Mouse (Mus musculus) cerebellum, postnatal 25 days (tissue): ENCODE measurements at regions not wholly inside any gene's neighbourhood (a gene's known extent, or its start where the extent isn't known, plus 50 kb on each side); places are given as distances from the start of the nearest gene placed in this dataset.
"Not testable (repeated sequence)": the region's sequence is repeated elsewhere in the genome, so short reads cannot be mapped to it uniquely, and the experiment has no call there.

ENCODE experiments used
- DNase-seq, 2 experiments: peaks; one replicate each; pipeline ENCODE4 v3.0.0; 2021; ENCODE audit warnings: mixed read lengths in 2 of 2

DNA sequence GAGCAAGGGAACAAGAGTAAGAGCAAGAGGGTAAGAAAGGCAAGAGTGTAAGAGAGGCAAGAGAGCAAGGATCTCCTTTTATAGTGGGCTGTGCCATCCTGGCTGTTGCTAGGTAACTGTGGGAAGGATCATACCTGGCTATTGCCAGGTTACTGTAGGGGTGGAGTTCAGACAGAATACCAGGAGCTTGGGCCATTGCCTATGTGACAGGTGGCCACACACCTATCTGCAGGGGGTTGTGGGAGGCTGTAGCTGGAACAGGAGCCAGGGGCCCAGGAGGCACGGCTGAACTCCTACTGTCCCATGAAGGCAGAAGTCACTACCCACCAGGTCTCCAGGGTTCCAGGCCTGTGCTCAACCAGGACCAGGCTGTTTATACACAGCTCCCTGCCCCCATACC lies 1149.0 kb downstream of the 9330182O14Rik start:
- peak; percentile 78 to 80 for DNase-seq

DNA sequence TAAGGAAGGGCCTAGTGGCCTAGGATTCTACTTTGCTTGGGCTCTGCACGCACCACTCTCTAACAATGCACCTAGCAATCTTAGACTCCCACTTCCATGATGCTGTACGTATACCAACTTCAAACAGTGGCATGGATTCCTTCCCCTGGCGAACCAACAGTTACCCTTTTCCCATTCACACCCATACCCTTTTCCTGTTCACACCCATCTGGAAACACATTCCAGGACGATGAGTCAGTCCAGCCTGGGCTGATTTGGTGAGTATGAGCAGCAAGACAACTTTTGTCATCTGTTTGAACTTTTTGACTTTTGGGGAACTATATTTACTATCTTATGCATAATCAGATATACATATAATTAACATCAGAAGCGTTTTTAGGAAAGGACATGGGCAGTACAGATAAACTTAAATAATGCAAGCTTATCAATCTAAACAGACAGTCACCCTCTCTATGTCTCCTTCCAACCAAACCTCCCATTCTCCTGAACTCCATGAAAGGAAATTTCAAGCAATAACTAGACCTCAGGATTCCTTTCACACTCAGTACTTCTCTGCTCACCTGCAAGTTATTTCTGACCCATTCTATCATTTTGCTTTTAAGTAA lies 1152.7 kb downstream of the 9330182O14Rik start:
- DNase-seq: no peak

DNA sequence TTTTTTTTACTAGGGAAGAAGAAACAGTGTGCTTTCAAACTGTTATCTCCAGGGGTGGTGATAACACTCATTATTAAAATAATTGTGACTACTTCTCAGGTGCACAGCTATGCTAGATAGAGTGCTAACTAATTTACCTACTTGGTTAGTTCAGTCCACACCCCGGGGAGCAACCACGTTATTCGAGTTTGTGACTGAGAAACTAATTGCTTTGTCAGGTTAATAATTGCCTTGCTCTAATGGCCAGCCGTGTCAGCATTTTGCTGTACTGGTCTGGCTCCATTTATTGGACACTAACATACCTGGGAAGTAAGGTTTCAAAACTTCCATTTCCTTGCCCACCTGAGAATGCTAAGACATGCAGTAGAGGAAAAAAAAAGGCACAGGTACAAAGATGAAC lies 1163.3 kb downstream of the 9330182O14Rik start:
- DNase-seq: no peak

DNA sequence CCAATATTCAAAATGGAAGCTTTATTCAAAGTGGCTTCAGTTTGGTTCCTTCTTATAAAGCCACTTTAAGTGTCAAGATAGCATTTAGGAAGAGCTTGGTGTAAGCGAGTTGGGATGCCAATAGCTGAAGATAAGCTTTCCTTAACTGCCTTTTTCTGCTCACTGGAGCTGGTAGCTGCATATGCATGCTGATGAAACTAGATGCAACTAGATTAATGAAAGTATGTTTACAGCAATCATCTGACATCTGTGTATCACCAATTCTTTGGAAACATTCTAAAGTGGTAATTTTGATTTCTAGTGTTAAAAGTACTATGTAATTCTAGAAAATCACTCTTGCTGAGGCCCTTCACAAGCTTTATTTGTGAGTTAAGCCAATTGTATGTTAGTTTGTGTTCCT lies 1172.5 kb downstream of the 9330182O14Rik start:
- DNase-seq: no peak

DNA sequence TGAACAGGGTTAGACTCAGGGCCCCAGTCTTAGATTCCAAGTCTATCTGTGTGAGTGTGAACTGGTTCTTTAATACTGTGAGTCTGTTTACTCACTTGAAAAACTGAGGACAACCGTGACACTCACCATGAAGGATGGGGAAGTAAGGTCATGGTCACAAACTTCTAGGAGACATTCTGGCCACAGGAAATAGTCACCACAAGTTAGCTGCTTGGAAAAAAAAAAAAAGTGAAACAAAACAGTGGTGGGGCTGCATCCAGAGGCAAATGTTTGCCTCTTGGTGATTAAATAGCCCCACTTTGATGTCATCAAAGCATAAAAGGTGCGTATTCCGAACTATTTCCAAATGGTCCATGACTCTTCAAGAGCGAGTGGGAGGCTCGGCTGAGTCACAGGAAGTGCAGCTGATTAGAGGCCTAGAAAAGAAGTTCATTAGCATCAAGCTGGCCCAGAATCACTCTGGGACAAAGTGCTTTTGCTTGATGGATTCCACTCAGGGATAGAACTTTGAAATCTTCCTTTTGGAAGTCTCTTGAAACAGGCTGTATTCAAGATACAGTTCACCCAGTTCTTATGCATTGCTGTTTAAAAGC lies 1177.7 kb downstream of the 9330182O14Rik start:
- DNase-seq: no peak

DNA sequence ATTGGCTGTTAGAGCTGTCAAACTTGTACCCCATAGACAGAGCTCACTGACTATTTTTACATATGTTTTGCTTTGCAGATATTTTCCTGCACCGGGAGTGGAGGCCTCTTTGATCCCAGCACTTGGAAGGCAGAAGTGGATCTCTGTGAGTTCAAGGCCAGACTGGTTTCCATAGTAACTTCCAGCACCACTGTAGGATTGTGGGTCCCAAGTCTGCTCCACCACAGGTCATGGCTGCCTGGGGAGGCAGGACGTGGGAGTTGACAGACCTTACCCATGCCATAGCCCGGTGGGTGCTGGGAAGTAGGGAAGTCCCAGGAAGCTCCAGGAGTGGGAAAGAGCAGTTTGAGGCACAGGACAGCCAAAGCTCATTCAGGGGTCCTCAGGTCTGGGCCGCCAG lies 1180.8 kb downstream of the 9330182O14Rik start:
- DNase-seq: no peak

DNA sequence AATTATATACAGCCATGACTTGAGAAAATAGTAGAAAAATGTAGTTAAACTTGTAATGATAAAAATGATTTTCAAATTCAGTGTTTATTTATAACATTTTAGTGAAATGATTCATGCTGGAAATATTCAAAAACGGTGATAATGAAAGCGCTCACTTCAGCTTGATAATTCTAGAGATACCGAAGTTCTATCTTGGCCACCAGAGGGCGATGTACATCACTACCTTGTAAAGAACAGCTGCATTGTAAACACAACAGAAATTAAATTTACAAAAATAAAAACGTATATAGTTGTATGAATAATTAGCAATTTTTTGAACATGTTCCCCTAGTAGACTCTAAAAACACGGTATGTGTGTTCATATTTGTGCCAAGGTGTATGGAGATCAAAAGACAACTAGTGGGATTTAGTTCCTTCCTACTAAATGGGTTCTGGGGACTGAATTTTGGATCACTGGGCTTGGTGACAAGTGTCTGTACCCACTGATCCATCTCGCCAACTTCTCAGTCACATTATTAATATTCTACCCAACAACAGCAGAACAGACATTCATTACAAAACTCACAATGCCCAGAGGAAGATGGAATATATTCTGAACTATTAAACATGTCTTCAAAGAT lies 1191.6 kb downstream of the 9330182O14Rik start:
- DNase-seq: peak; percentile 43 to 81

DNA sequence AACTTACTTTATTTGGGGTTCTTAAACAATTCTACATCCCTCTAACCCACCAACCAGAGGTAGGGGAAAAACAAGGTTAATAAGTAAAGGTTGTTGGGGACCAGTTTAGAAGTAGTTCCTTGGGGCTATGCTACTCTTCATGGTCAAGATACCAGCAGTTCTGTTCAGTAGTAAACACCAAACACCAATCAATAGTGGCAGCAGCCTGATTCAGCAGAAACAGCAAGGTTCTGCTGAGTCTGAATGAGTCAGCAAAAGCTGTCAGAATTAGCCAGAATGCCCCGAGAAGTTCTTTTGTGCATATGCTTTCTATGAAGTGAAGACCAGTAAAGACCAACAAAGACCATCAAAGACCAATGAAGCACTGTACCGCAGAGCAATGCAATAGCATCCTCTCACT lies 1195.1 kb downstream of the 9330182O14Rik start:
- DNase-seq: no peak

DNA sequence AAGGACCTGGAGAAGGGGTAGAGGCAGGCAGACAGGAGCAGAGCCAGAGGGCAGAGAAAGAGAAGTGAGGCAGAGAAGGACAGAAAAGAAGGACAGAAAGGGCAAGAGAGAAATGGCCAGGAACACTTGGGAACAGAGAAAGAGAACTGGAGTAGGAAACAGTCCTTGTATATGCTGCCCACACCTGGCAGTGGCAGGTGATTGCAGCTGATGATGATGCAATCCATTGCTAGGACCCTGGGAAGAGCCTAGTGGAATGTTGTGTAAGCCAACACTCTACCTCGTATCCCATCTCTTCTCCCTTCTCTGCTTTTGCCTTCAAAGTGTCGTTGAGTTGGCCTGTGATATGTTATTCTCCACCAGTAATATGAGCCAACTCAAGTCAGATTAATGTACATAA lies 1195.9 kb downstream of the 9330182O14Rik start:
- DNase-seq: no peak

DNA sequence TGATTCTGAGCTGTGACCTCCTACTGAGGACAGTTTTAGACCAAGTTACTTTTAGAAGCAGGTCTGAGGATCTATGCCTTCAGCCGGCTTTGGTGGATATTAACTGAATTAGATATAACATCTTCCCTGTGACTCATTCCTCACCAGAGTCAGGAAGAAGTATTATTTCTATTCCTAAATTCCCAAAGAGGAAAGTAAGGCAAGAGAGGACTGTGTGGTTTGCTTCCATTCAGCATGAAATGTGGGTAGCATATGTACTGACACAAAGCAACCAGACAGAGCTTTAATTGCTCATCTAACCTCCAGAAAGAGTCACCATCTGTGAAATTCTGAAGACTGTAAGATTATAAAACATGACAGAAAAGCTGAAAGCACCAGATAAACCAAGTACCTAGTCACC lies 1198.3 kb downstream of the 9330182O14Rik start:
- no peak for DNase-seq

DNA sequence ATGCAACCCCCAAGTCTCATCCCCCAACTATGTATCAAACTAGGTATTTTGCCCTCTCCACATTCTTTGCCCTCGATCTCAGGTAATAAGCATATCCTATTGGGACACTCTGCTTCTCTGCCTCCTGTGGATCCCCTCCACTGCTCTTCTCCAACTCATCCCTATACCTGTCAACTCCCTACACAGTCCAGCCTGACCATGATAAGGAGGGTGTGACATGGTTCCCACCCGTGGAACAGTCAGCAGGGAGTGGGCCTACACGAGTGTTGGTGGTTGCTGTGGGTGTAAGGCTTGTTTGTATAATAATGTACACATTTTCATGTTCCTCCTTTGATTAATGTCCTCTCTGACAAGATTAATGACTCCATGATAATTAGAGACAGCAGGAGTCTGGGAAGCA lies 1199.0 kb downstream of the 9330182O14Rik start:
- no peak for DNase-seq

DNA sequence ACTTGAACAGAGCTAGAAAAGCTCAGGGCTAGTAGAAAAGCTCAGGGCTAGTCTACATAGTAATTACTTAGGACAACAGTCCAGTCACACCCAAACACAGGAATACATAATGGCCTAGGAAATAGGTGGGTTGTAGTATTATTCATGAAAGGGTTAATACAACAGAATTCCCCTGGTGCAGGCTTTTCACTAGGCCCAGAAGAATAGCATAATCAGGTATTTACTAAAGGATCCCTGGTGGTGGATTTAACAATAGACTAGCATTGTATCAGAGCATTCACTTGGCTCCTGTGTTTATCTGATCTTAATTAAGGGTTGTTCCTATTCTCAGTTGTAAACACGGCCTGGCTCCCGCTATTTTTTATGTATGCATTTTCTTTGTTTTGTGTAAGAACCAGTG lies 1206.5 kb downstream of the 9330182O14Rik start:
- DNase-seq: not testable (repeated sequence)

DNA sequence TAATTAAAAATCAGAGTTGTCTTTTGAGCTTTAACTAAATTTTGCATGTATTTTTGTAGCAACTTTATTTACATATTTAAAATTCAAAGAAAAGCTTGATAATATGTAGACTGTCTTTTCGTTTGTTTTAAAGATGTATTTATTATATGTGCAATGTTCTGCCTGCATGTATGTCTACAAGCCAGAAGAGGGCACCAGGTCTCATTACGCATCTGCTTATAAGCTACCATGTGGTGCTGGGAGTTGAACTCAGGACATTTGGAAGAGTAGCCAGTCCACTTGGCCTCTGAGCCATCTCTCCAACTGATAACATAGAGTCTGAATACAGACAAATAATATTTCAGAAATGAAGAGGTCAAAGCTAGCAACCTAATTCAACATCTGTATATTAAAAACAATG lies 1211.4 kb downstream of the 9330182O14Rik start:
- DNase-seq: no peak

DNA sequence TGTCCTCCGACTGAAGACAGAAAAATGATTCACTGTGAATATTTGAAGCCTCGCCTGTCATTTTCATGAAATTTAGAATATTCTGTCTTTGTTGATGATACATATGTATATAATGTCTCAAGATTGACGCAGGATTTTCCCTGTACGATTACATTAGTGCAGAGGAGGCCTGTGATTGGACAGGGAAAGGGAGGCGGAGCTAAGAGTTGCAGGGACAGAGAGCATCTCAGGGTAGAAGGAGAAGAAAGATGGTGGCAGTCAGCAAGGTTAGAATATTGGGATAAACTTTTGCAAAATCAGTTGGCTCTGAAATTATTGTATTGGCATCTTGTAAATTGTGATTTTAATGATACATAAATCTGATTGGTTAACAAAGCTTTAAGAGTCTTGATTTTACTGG lies 1213.1 kb downstream of the 9330182O14Rik start:
- no peak for DNase-seq

DNA sequence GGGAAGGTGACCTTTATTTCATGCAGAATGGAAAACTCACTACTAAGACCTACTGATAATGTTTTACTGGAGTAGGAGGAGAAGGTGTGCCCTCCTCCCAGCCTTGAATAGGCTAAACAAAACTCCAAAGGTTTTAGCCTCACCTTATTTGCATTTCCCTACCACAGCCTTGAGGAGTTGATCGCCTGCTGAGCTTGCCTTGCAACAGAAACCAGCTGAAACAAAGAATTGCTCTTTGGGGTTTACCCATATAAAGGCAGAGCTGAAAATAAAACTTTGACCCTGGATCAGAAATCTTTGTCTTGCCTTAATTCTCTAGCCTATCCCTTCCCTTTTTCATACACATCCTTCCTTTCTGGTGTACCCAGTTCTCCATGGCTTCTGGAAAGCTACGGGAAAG lies 1218.0 kb downstream of the 9330182O14Rik start:
- no peak for DNase-seq

DNA sequence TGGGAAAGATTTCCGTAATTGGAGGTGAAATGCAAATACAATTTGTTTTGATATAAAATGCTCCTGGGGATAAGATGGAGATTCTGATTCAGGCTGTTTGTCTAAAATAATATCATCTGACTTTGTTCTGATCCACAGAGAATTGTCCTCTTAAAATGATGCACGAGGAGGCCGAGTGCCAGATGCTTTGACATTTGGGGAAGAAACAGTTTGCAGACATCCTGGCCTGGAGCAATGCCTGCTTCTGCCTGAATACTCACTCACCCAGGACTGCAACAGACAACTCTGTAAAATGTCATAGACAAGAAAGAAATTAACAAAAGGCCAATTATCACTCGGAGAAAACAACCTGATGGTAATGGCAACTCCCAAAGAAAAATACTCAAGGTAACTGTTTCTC lies 1225.1 kb downstream of the 9330182O14Rik start:
- peak; percentile 38 to 61 for DNase-seq

DNA sequence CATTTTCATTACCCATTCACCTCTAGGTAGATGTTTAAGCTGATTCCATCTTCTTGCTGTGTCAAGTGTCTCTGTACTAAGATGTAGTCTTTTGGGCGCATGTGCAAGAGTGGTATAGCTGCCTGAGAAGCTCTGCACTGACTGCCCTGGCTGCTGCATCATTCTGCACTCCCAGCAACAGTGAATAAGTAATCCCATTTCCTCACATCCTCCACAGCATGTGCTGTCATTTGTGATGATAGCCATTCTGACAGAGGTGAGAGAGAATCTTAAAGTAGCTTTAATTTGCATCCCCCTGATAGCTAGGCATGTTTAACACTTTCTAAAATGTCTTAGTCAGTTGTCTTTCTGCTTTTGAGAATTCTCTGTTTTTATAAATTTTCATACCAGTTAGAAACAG lies 1240.5 kb downstream of the 9330182O14Rik start:
- no peak for DNase-seq

DNA sequence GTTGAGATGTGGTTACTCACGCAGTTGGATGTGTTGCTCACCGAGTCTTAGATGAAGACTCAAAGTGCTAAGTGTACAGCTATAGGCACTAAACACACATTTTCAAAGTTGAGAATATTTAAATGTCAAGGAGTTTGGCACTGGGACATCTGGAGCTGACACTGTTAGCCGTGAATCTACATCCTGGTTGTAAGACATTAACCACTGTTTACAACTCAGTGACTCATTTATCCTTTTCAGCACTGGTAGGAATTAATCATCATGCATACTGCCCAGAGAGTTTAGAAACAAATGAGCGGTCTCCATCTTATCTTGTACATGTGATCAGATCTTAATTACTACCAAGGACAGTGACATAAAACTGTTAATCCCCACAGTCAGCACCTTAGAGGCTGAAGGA lies 1241.7 kb downstream of the 9330182O14Rik start:
- no peak for DNase-seq

DNA sequence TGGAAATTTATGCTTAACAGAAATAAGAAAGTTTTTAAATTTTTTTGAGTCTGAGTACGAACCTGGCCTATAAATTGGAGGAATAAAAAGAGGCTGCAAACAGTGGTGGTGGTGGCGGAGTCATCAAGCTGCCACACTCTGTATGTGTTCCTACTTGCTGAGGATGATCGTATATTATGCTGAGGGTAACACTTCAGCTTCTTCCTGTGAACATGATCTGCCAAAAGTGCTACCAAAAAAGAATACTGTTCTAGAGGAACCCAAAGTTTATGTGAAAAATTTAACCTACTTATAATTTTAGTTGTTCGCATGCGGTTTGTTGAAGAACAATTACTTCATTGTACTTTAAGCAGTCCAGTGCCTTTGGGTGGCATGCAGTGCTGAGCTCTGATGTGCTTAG lies 1245.5 kb downstream of the 9330182O14Rik start:
- DNase-seq: no peak

DNA sequence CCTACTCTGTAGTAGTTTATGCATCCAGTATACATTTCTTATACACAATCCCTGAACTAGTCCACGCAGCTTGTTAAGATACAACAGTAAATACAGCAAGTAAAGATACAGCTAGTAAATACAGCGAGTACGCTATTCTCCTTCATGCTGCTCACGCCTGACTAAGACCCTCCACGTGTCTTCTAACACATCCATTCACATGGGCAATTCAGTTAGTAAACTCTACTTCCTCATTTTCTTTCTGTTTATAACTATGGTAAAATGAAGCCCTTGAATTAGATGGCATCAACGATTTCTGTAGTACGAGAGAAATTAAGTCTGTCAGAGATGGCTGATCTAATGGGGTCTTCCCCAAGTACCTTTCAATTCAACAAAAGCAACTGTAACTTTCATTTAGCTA lies 1246.3 kb downstream of the 9330182O14Rik start:
- no peak for DNase-seq

DNA sequence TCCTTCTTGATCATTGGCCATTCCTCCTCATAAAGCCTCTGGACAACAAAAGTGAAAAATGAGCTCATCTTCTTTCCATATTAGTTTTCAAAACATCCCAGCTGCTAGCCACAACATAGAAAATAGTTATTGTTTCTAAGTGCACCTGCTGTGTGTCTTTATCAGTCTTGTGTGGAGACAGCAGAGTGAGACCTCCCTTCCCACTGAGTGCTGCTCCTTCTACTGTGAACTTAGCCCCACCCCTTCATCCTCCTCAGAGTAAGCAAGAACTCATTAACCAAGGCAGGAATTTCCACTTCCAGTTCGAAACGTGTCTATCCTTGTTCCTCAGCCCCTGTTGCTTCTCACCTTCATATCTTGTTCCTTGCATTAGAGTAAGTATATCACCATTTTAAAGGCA lies 1256.5 kb downstream of the 9330182O14Rik start:
- no peak for DNase-seq
